Mouse (Mus musculus): ENCODE measurements at regions not wholly inside any gene's neighbourhood (a gene's known extent, or its start where the extent isn't known, plus 50 kb on each side); places are given as distances from the start of the nearest gene placed in this dataset.

- DNase-seq, result no peak
Observed at GRCm38 (mm10) chr8:18536059-18536458, 442.0 kb downstream of the Defb40 start.

GRCm38 (mm10) chr8:18528120-18528519 lies 449.9 kb downstream of the Defb40 start:
- DNase-seq, result no peak

GRCm38 (mm10) chr8:18512409-18512808 lies 465.6 kb downstream of the Defb40 start:
- no peak for DNase-seq

- no peak for DNase-seq
Observed at GRCm38 (mm10) chr8:18506158-18507022, 471.7 kb downstream of the Defb40 start.

- DNase-seq, result no peak
Observed at GRCm38 (mm10) chr8:18490620-18491019, 487.4 kb downstream of the Defb40 start.

- no peak for DNase-seq
Observed at GRCm38 (mm10) chr8:18480081-18480480, 498.0 kb downstream of the Defb40 start.

- DNase-seq, result no peak
Observed at GRCm38 (mm10) chr8:18478166-18478565, 499.9 kb downstream of the Defb40 start.

GRCm38 (mm10) chr8:18467511-18467910 lies 510.5 kb downstream of the Defb40 start:
- no peak for DNase-seq

- DNase-seq, result no peak
Observed at GRCm38 (mm10) chr8:18460609-18461008, 517.4 kb downstream of the Defb40 start.

- no peak for DNase-seq
Observed at GRCm38 (mm10) chr8:18457470-18457869, 520.6 kb downstream of the Defb40 start.

- no peak for DNase-seq
Observed at GRCm38 (mm10) chr8:18449015-18449414, 529.0 kb downstream of the Defb40 start.

GRCm38 (mm10) chr8:18442212-18442611 lies 535.8 kb downstream of the Defb40 start:
- DNase-seq, result no peak

GRCm38 (mm10) chr8:18422846-18423245 lies 555.2 kb downstream of the Defb40 start:
- no peak for DNase-seq

- DNase-seq, result no peak
Observed at GRCm38 (mm10) chr8:18412470-18412869, 565.6 kb downstream of the Defb40 start.

GRCm38 (mm10) chr8:18406446-18406845 lies 571.6 kb downstream of the Defb40 start:
- no peak for DNase-seq

- DNase-seq, result peak; percentile 25
Observed at GRCm38 (mm10) chr8:18388353-18388752, 589.7 kb downstream of the Defb40 start.

GRCm38 (mm10) chr8:18381615-18382178 lies 596.4 kb downstream of the Defb40 start:
- DNase-seq, result no peak

- no peak for DNase-seq
Observed at GRCm38 (mm10) chr8:18348716-18349115, 629.3 kb downstream of the Defb40 start.

- no peak for DNase-seq
Observed at GRCm38 (mm10) chr8:18346248-18346647, 631.8 kb downstream of the Defb40 start.

- DNase-seq, result peak; percentile 15
Observed at GRCm38 (mm10) chr8:18345322-18345721, 632.7 kb downstream of the Defb40 start.

GRCm38 (mm10) chr8:18344838-18345237 lies 633.2 kb downstream of the Defb40 start:
- no peak for DNase-seq

GRCm38 (mm10) chr8:18335576-18335975 lies 642.5 kb downstream of the Defb40 start:
- DNase-seq, result no peak

- no peak for DNase-seq
Observed at GRCm38 (mm10) chr8:18328521-18328920, 649.5 kb downstream of the Defb40 start.

- DNase-seq, result no peak
Observed at GRCm38 (mm10) chr8:18316488-18316887, 661.6 kb downstream of the Defb40 start.

All from cerebellum, adult 8-10 months (tissue).